ENCODE assay signal across 20 mouse cellular contexts in genomic region chr1:71634471-71634981, GRCm38 (mm10). TPM values are rescaled to one million over a fixed set of nuclear protein-coding genes. Genes with fewer than 3 reads are reported as not detected.
A peak's percentile ranks its signal among the peaks of the same experiment; 100 is the strongest.
DNase-seq lines count a peak whose midpoint lies in the region; ATAC-seq lines count a peak whose summit lies in the region.
"Had no signal": no experiment of that assay in that cellular context is flagged by ENCODE, and none has a peak within 500 bp of the region (broad histone marks: within the 10 kb centered on the region; RNA-seq: fewer than 3 reads in every experiment).

No protein-coding gene starts in this region.

- peak; percentile 11 to 15 for DNase-seq in kidney, adult 8-10 months
- DNase-seq in kidney, postnatal 10 days: no peak
- no peak for DNase-seq in adipocyte (ENCODE audit: low spot score)
- no peak for DNase-seq in left cerebral cortex, adult 18-20 months (ENCODE audit: low spot score in 2 of 2)
- DNase-seq in gastrocnemius, adult 18-20 months (ENCODE audit: low spot score): no peak
- DNase-seq: adrenal gland, postnatal 14 days; cerebellum, adult 11-12 months; cerebellum, adult 9-10 months; cerebellum, postnatal 25 days; gastrocnemius, postnatal 14 days; heart, adult 2 months; heart, postnatal 14 days had no signal

- no peak overlapping the region for H3K4me2 ChIP-seq in liver, embryonic 12.5 days
- no peak overlapping the region for H3K4me2 ChIP-seq in liver, embryonic 16.5 days (ENCODE audit: low read depth, low read length)
- H3K4me2 ChIP-seq: embryonic facial prominence, embryonic 13.5 days; forebrain, embryonic 12.5 days; heart, embryonic 11.5 days; heart, embryonic 15.5 days had no signal

- ATAC-seq in liver, embryonic 12.5 days: peak; percentile 74
- peak; percentile 86 for ATAC-seq in liver, embryonic 16.5 days (ENCODE audit: low read depth)
- ATAC-seq: forebrain, embryonic 16.5 days had no signal

- H3K9me3 ChIP-seq in liver, embryonic 12.5 days (replicated peaks): no peaks in the 10 kb centered on the region
- H3K9me3 ChIP-seq in liver, embryonic 16.5 days (replicated peaks; ENCODE audit: control insufficient read depth, low read length): no peaks in the 10 kb centered on the region
- H3K9me3 ChIP-seq: embryonic facial prominence, embryonic 13.5 days; forebrain, embryonic 12.5 days; heart, embryonic 15.5 days had no signal

- no peak overlapping the region for H3K27ac ChIP-seq in liver, embryonic 12.5 days
- 0 out of 2 replicates have a peak overlapping the region, but pooled peaks have one; percentile 24 for H3K27ac ChIP-seq in liver, embryonic 16.5 days (ENCODE audit: low read length)
- H3K27ac ChIP-seq: embryonic facial prominence, embryonic 13.5 days; forebrain, embryonic 12.5 days; heart, adult 2 months; heart, embryonic 15.5 days had no signal

- H3K4me3 ChIP-seq in liver, embryonic 12.5 days: no peak overlapping the region
- H3K4me3 ChIP-seq in liver, embryonic 16.5 days (ENCODE audit: low read depth, low read length): no peak overlapping the region
- H3K4me3 ChIP-seq: embryonic facial prominence, embryonic 13.5 days; forebrain, embryonic 12.5 days; heart, adult 2 months; heart, embryonic 15.5 days had no signal

- no peak overlapping the region for H3K9ac ChIP-seq in liver, embryonic 12.5 days
- no peak overlapping the region for H3K9ac ChIP-seq in liver, embryonic 16.5 days (ENCODE audit: low read depth, low read length)
- H3K9ac ChIP-seq: embryonic facial prominence, embryonic 13.5 days; forebrain, embryonic 12.5 days; heart, embryonic 15.5 days had no signal

- H3K4me1 ChIP-seq in liver, embryonic 12.5 days: no peaks in the 10 kb centered on the region
- peaks cover 2% of the 10 kb centered on the region; the same call in 1 of the 2 replicates for H3K4me1 ChIP-seq in liver, embryonic 16.5 days (ENCODE audit: control insufficient read depth, low read depth, low read length)
- H3K4me1 ChIP-seq: embryonic facial prominence, embryonic 13.5 days; forebrain, embryonic 12.5 days; heart, embryonic 15.5 days had no signal

- peaks cover 60% of the 10 kb centered on the region for H3K36me3 ChIP-seq in liver, embryonic 12.5 days
- H3K36me3 ChIP-seq in liver, embryonic 16.5 days (ENCODE audit: control insufficient read depth, insufficient read depth): peaks cover 6% of the 10 kb centered on the region

- WGBS in liver, embryonic 12.5 days (ENCODE audit: insufficient replicate concordance): 63% methylated on average over 6 of the region's 6 CpGs
- 57% methylated on average over 6 of the region's 6 CpGs for WGBS in liver, embryonic 16.5 days (ENCODE audit: insufficient replicate concordance)

- H3K27me3 ChIP-seq in liver, embryonic 12.5 days (replicated peaks): no peaks in the 10 kb centered on the region
- H3K27me3 ChIP-seq in liver, embryonic 16.5 days (ENCODE audit: control insufficient read depth, insufficient read depth, low read depth, low read length): no peaks in the 10 kb centered on the region
- H3K27me3 ChIP-seq: embryonic facial prominence, embryonic 13.5 days; forebrain, embryonic 12.5 days; heart, embryonic 15.5 days had no signal

RNA-seq across cellular contexts. Expression of gene Fn1, which starts 18.5 kb away (rescaled TPM):
- 89.2 and 92.0 TPM in 2 replicates for polyA plus RNA-seq in liver, embryonic 12.5 days (2016; fragmentation: Nextera tagmentation; extraction: Ambion mirVana)
- polyA plus RNA-seq in liver, embryonic 16.5 days (2015; fragmentation: Nextera tagmentation; extraction: Ambion mirVana): 157 and 184 TPM in 2 replicates
- total RNA-seq in left cerebral cortex, adult 18-20 months (2021): 10 to 100 TPM; 42.0 to 45.8 TPM
- 10 to 100 TPM; 33.8 to 39.2 TPM for total RNA-seq in gastrocnemius, adult 18-20 months (2021)
- total RNA-seq: MEL had no signal

Comparison
In these comparisons a context has a peak if more than half of its experiments do, and no peak if none do; other contexts are left out.
1. DNase-seq: peak in kidney, adult 8-10 months (2 of 2); none in kidney, postnatal 10 days (single experiment), adipocyte (single experiment), left cerebral cortex, adult 18-20 months (0 of 2) and gastrocnemius, adult 18-20 months (single experiment).